Mouse (Mus musculus): ENCODE results near the gene S100a4.

Gene S100a4

DNA sequence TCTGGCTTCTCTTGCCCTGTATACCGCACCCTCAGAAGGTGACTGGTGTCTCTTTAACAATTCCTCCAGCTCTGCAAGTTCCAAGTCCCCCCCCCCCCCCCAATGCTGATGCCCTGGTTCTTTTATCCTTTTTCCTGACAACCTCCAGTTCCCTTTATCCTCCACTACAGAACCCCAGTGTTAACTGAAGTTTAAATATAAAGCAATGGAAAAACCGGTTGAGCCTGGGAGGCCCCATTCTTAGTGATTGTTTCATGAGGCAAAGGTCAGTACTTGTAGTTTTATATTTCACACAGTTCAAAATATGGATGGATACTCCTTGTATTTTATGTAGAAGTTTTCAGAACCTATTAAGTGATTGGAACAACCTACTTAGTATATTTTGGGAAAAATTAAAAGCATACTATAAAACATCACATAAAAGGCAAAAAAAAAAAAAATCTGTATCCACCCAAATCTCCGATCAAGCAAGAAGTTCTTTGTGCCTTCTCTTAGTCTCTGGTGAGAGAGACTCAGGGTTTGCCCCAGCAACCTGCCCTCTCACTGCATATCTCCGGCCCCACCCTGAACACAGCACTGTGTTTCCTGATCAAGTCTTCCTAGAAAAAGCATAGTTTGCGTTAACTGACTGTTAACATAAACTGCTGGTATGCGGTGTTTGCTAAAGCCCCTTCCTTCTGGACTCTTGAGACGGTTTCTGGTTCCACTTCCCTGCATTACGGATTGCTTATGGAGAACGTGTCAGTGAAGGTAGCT lies 22.9 kb downstream of the S100a4 start:
- DNase-seq (ENCODE audit: low read depth), result no peak

DNA sequence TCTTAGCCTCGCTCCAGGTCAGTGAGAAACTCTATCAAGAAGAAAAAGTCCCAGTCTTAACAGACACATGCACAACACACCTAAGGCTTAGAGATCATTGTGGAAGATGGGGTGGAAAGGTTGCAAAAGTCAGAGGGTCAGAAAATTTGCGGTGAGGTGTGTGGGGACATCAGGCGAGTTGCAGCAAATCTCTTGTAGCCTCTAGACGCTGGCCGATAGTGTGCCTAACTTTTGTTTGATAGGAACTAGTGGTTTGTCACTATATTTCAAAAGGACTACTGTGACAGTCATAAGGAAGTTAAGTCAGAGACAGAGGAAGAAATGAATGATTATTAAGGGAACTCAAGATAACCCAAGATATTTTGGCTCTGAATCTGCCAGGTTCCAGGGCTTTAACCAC lies 23.8 kb downstream of the S100a4 start:
- DNase-seq (ENCODE audit: low read depth), result no peak

DNA sequence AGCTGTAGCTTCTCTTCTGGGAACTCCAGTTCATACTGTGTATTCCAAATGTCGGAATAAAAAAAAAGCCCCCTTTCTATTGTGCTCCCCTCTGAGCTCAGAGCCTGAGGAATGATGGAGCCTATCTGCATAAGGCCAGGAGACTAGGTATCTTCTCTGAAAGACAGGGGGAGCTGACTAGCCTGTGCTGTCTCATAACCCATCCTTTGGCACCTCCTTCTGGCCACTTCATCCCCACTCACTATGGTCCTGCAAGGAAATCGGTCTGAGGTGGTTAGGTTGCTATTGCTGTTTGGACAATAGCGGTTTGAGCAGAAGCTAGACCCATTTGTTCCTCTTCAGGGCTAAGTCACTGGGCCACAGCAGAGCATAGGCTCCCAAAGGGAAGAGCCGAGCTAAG lies 24.2 kb downstream of the S100a4 start:
- DNase-seq (ENCODE audit: low read depth), result no peak

DNA sequence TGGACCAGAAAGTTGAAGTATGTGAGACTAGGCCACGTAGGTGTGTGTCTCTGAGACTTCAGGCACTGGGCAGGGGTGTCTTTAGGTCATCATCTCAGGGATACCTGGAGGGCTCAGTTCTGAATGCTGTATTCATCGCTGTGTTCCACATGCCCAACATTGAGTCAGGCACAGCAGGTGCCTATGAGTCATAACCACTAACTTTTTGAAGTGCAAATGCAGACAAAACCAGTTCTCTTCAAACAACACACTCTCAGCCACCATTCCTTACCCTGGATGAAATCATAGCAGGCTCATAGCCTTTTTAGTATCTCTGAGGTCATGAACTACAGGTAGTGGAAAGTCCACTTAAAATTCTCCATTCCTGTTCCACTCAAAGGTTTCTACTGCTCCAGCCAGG lies 25.7 kb downstream of the S100a4 start:
- no peak for DNase-seq (ENCODE audit: low read depth)

DNA sequence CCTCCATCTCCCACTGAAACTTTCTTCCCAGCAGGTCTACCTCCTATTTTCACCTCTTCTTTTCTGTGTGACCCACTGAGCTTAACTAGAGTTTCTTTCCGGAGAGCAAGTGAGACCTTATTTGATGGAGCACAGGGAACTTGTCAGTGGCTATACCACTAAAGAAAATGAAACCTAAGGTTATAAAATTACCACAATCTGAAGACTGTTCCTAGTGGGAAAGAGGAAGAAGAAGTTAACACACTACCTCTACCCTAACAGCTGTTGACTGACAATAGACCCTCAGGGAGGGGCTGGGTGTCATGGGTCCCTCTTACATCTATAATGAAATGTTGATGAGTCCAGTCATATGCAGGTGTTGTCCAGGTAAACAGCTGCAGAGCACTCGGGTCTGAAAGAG lies 28.4 kb downstream of the S100a4 start:
- DNase-seq (ENCODE audit: low read depth), result no peak

DNA sequence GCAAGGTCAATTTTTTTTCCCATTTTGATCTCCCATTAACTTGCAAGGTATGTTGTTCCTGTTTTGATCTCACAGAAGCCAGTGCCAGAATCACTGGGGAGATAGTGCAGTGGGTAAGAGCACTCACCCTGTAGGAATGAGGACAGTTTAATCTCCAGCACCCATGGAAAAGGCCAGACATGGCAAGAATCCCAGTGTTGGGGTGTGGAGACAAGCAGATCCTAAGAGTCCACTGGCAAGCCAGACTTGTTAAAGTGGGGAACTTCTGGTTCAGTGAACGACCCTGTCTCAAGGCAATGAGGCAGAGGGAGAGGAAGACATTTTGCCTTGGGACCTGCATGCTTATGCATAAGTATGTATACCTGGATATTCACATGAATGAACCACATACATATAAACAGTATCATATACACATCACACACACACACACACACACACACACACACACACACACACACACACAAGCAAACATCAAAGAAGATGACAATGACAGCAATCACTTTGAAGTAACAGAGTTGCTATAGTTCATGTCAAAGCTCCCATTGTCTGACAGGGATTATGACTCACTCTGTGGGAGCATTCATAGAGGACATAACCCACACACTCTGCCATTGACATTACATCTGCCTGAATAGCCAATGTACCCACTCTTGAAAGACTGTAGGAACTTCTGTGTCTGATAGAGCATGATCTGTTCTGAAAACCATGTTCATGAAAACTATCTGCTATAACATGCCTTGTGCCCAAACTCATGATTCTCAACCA lies 35.1 kb downstream of the S100a4 start:
- DNase-seq (ENCODE audit: low read depth), result no peak

DNA sequence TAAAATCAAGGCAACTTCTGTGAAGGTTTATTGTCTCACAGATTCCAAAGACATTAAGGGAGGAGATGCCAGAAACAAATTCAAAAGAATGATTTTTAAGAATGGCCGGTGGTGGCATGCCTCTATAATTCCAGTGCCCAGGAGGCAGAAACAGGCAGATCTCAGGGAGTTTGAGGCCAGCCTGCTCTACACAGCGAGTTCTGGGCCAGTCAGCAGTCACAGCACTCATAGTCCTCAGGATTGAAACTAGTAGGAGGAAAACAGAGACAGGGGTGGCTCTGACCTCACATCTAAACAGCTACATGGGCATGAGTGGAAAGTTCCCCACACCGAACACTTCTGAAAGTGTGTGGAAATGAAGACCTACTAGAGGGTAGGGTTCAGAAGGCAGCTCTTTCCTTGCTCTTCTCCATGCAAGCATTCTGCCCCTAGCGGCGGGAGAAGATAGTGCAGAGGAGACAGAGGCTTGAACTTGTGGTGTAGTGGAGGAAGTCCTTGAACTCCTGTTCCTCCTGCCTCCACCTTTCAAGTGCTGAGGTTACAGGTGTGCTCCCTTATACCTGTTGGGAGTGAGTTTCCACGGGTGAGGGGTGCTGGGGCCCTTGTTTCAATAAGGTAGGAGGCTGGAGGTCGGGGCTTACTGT lies 36.1 kb downstream of the S100a4 start:
- DNase-seq (ENCODE audit: low read depth), result peak; percentile 53

DNA sequence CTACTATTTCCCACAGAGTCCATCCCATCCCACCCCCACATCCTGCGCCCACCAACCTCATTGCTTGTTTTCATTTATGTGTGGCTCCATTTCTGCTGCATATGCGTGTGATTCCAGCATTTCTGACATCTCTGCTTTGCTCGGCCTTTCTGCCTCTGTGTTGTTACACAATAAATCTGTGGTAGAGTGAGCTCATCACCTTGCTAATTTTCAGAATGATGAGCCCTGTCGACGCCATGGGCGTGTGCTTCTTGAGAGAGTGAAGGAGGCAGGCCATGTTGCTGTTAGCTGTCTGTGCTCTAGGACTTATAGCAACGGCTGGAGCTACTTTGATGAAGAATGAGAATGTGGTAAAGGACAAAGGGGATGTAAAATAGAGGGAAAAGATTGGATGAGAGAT lies 37.4 kb downstream of the S100a4 start:
- DNase-seq (ENCODE audit: low read depth), result no peak

DNA sequence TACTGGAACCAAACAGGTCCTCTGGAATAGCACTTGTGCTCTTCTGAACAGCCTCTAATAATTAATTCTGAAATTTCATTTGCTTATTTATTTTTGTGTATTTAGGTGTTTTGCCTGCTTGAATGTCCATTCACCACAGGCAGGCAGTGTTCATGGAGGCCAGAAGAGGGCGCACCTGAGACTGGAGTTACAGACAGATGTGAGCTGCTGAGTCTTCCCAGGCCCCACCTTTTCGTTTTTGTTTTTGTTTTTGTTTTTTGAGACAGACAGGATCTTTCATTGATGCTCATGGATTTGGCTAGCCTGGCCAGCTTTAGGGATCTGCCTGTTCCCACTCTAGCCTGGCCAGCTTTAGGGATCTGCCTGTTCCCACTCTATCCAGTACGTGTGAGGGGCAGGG lies 40.6 kb downstream of the S100a4 start:
- no peak for DNase-seq (ENCODE audit: low read depth)

DNA sequence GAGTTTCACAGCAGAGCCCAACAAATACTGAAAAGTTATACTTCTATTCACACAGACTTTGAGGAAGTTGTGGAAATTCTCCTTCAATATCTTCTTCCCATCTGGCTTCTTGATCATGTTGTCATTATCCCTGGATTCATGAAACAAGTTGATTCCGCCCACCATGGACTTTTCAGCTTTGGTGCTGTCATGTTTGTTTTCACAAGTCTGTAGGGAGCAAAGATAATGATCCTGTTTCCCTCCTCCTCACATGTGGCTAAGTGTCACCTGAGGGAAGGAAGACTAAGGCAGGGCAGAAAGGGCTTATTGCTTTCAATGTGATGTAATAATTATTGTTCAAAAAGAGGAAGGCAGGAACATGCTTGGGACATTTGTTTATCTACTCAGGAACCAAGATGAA lies 43.7 kb downstream of the S100a4 start:
- DNase-seq (ENCODE audit: low read depth), result no peak

DNA sequence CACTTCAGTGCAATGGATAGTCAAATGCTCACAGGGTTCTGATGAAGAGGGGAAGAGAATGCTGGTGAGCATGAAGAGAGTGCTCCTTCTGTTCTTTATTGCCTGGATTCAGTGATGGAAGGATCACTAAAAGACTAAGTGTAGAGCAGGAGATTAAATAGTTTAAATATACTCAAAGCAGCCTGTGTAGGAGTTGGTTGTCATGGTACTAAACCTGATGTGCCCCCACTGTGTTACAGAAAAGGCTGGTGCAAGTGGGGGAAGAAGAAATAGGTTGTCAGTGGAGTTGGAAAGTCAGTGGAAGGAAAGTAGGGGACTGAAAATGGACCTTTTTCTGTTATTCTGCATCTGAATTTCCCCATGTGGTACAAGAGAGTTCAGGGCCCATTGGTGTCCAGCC lies 45.4 kb downstream of the S100a4 start:
- DNase-seq (ENCODE audit: low read depth), result no peak

DNA sequence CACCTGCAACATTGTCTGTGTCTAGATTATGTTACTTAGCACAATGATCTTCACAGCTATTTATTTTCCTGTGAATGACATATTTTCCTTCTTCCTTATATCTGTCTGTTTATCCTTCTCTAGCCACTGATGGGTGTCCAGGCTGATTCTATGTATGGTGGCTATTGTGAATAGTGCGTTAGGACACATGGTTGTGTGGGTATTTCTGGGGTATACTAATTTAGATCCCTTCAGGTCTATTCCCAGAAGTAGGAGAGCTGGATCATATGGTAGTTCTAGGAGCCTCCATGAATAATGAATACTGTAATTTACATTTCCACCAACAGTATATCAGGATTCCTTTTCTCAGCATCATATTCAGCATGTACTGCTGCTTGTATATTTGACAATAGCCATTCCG lies 46.3 kb downstream of the S100a4 start:
- DNase-seq (ENCODE audit: low read depth), result no peak

DNA sequence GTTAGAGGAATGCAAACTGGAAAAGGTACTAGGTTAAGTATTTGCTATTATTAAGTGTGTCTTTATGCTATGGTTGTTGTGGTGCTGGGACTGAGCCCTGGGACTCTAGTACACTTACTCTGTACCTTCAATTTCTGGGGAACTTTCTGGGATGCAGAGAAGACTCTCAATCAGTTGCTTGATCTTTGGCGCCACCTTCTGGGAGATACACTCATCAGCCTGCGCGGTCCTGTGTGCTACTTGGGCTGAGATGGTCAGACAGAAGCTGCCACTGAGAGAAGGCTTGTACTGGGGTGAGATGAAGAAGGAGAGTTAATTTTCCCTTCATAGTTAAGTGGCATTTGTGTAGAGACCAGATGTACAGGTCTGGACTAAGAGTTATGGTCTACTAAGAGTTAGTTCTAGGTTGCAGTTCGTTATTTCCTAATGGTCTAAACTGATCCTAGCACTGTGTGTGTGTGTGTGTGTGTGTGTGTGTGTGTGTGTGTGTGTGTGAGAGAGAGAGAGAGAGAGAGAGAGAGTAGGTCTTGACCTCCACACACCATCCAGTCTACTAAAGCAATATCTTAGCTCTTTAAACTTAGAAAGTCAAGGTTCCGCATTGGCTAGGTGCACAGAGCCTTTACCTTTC lies 49.4 kb downstream of the S100a4 start:
- peak; percentile 58 for DNase-seq (ENCODE audit: low read depth)

DNA sequence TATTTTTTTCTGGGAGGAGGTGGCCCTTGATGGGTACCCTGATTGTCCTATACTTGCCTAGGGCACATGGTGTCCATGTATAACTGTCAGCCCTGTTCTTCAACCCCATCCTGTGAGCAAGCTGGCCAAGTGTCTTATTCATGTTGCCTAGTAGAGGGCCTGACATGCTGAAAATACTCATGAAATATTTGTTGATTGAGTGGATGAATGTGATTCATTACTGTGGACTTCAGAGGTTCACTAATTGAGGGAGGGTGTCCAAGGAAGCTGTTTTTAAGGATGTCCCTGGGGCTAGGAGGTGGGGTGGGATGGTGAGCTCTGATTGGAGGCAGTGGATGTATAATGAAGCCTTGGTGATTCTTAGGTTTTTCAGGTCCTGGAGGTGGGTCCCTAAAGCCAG lies 50.1 kb downstream of the S100a4 start, which contains the start of gene S100a7a:
Gene S100a7a (plus strand): TSS at position 301 of the 400 bp plus-strand sequence.
- no peak for DNase-seq (ENCODE audit: low read depth)

Measured in c-Kit-positive CD71-negative TER-119-negative erythroid progenitor cells, embryonic 14.5 days (primary cell).